Mouse (Mus musculus) urinary bladder, adult 18-20 months (tissue): Measurements from ENCODE around the gene Grin2b.
"Not testable (repeated sequence)": the region's sequence is repeated elsewhere in the genome, so short reads cannot be mapped to it uniquely, and the experiment has no call there.

Experiments
- DNase-seq, 2 experiments: peaks; one replicate each; pipeline ENCODE4 v3.0.0; 2022; ENCODE audit warnings: low spot score in 2 of 2, mixed read lengths in 2 of 2

Grin2b gene

DNA sequence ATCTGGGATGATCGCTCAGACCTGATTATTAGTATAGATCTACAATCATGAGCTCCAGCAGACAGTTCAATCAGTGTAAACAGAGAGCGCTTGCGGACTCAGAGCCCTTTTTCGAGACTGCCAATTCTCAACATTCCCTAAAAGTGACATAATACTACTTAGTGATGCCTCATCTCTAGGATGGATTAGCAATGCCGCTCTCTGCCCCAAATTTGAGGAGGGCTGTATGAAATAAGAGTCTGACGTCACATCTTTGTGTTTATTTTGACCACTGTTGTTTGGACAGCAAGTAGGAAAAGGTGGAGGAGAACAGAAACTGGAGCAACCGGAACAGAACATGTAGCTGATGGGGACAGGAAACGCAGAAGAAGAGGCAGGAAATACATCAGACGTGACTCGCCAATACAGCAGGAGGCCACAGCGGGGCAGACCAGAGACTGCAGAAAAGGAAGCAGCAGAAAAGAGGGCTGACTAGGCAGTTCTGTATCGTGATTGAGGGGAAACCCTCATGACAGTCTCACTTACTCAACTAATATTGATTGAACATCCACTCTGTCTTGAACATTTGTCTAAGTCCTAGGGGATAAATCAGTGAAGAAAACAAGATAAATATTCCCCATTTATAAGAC, 472.5 kb downstream of the Grin2b start:
- DNase-seq = no peak

GRCm38 (mm10) chr6:135692533-135692932, 480.8 kb downstream of the Grin2b start:
- no peak for DNase-seq

DNA sequence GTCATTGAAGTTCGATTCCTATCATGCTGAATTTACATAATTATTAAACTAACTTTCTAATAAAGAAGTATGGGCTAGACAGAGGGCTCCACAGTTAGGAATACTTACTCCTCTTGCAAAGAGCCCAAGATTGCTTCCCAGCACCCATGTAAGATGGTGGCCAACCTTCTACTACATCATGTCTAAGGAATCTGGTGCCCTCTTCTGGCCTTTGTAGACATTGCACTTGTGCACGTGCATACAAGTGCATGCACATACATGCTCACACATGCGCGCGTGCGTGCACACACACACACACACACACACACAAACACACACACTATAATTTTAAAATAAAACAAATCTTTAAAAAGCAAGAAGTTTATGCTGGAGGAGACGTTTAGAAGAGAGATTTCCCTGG, 481.8 kb downstream of the Grin2b start:
- DNase-seq = no peak

DNA sequence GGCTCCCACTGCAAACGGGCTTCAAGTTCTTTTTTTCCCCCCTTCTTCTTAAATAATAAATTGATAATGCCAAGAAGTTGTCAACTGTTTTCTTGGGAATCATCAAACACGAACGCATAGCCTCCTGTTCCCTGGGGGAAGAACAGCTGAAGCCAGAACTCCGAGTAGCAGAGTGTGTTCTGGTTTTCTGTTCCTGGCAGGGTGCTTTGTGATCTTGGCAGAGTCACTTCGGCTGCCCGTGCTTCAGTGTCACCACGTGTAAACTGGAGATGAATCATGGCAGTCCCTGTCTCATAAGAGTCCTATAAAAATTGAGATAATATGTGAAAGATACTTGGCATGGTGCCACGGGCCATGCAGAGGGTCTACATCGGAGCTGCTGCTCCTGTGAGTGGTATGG, 485.4 kb downstream of the Grin2b start:
- DNase-seq = no peak

- DNase-seq = no peak
Observed at GRCm38 (mm10) chr6:135684206-135684605, 489.1 kb downstream of the Grin2b start.

DNA sequence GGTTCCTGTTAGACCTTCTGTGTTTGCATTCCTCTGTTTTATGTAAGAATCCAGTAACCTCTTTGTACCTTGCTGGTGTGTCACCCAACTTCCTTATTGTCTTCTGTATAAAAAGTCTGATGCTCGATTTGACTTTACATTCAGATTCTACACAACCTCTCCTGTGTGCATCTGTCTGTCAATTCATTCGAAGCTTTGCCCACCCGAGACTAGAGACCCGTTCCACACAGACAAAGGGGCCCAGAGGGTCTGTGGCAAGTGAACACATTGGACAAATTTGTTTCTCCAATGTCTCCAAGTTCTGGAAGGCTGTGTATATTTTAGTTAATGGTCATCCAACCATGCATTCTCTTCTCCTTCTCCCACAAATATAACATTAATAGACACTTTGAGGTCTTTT, 491.9 kb downstream of the Grin2b start:
- not testable (repeated sequence) for DNase-seq

- no peak for DNase-seq
Observed at GRCm38 (mm10) chr6:135680105-135680710, 493.1 kb downstream of the Grin2b start.

GRCm38 (mm10) chr6:135674380-135674779, 498.9 kb downstream of the Grin2b start:
- no peak for DNase-seq

DNA sequence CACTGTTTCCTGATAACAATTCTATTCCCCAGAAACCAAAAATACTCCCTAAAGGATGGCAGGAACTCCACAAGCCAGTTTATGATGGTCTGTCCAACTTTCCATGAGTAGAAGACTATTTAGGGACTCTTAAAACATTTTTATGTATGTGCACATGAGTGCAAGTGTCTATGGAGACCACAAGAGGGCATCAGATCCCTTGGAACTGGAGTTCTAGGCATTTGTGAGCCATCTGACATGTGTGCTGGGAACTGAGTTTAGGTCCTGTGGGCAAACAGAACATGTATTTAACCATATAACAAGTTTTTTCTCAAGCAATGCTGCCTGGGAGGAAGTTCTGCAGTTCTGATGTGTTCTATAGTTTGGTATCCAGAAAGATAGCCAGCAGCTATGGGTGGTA, 501.3 kb downstream of the Grin2b start:
- DNase-seq = no peak
